Mouse (Mus musculus): ENCODE results near the gene Sgpp2.

DNA sequence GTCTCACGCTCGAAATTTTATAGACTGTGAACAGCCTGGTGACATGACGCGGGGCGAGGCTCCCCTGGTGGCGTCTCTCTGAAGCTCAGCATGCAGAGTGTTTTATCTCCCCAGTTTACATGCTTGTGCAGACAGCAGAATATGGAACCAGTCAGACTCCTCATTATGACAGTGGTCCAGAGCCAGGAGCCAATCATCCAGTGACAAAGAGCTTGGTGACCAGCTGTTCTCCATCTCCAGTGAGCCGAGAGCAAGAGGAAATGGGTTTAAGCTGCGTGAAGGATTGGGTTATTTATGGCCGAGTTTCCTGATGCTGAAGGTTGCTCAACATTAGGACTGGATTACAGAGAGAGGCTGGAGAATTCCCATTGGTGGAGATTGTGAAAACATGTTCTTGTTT lies 28.1 kb downstream of the Sgpp2 start:
- TF ChIP-seq POLR2A (IDR thresholded peaks at IDR 0.05; ENCODE audit: control insufficient read depth, extremely low read depth, insufficient read depth, low read length, poor library complexity) = no peak
- TF ChIP-seq CTCF (IDR thresholded peaks at IDR 0.05; ENCODE audit: borderline replicate concordance, control insufficient read depth, extremely low read depth, insufficient read depth, low read length, poor library complexity) = no peak
